Mouse (Mus musculus) liver, adult 2 months (tissue): ENCODE measurements around the gene Ak3.

ENCODE experiments used
- CTCF ChIP-seq: fragments of 200-500 bp; IDR thresholded peaks from 2 replicates; pipeline ENCODE4 v1.5.1; 2011; ENCODE audit warnings: low read depth, low read length, control low read depth
- POLR2A ChIP-seq: fragments of 200-500 bp; IDR thresholded peaks from 2 replicates; pipeline ENCODE4 v1.6.1; 2011; ENCODE audit warnings: low read length, control low read depth; ENCODE audit not compliant: insufficient read depth; ENCODE audit errors: extremely low read depth

DNA sequence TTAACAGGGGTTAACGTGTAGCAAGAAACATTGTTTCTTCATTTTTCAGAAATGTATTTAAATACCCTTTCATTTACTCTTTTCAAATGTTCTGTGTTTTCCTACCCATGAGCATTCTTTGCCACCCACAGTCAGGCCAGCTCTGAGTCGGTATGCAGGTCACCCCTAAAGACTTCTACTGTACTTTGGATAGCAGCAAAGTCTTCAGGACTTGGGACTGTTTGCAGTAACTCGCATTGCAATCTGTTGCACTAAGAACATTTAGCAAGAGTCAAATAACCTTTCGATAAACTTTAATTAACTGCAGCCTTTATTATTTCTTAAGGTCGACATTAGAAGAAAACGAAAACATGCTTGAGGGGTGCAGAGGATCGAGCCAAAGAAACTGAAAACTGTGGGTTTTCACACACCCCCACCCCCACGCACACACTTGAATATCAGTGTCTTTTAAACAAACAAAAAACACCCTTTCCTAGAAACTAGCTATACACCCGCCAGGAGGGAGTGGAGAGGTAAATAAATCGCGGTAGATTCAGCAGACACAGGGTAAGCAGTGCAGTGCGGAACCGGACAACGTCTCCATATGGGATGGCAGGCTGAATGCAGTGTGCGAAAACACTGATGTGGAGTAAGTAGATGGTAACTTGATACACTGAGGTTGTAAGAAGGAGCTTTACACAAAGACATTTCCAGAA lies 1.7 kb downstream of the Ak3 start:
- TF ChIP-seq CTCF, result no peak
- TF ChIP-seq POLR2A, result 0 out of 2 replicates have a peak, but pooled peaks have one; percentile 45
